Comparison of ENCODE assay signal across 1 mouse cellular context in the genomic region with DNA sequence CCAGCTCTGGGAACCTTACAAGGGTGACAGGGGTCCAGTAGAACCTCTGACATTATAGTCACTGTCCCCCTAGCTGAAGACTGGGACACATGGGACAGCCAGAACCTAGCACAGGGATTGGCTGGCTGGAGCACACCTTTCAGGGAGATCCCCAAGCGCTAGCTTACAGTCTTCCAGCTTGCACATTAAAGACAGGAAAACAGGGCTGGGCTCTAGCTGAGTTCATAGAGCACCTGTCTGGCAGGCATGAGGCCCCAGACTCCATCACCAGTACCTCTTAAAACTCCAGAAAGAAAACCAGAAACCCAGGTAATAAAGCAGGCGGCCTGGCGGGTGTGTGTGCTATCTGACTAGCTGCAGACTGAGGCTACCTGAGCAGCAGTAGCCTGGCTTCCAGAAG.
TF ChIP-seq lines count a peak whose summit lies in the region.

No protein-coding gene starts in this region.

TF ChIP-seq in CH12.LX, 34 proteins besides CTCF, POLR2A, EP300 and RAD21 (continued from another document):
- TF ChIP-seq MAZ (IDR thresholded peaks at IDR 0.05; ENCODE audit: low read depth, low read length): no peak
- TF ChIP-seq E2F4 (IDR thresholded peaks at IDR 0.05; ENCODE audit: insufficient replicate concordance, low read depth, low read length): no peak
- no peak for TF ChIP-seq USF1 (IDR thresholded peaks at IDR 0.05; ENCODE audit: low read depth, low read length)
- no peak for TF ChIP-seq PAX5 (IDR thresholded peaks at IDR 0.05; ENCODE audit: low read length)
- no peak for TF ChIP-seq UBTF (IDR thresholded peaks at IDR 0.05; ENCODE audit: low read depth, low read length)
- TF ChIP-seq ZNF384 (IDR thresholded peaks at IDR 0.05; ENCODE audit: low read depth, low read length): no peak
- TF ChIP-seq NRF1 (IDR thresholded peaks at IDR 0.05; ENCODE audit: low read depth, low read length): no peak
- TF ChIP-seq CHD1 (IDR thresholded peaks at IDR 0.05; ENCODE audit: low read depth, low read length): no peak
- no peak for TF ChIP-seq RCOR1 (conservative IDR thresholded peaks at IDR 0.05; ENCODE audit: low read depth, low read length)
- no peak for TF ChIP-seq SIN3A (IDR thresholded peaks at IDR 0.05; ENCODE audit: low read length)
- TF ChIP-seq JUND (conservative IDR thresholded peaks at IDR 0.05; ENCODE audit: low read depth, low read length): no peak
